Mouse (Mus musculus) stomach, embryonic 15.5 days (tissue): ENCODE data around the gene Stab2. TPM values are rescaled to one million over a fixed set of nuclear protein-coding genes. Genes with fewer than 3 reads are reported as not detected.
A peak's percentile ranks its signal among the peaks of the same experiment; 100 is the strongest.

Experiments used
- ATAC-seq: fragments of 200-750 bp; cut with Nextera tagmentation; 2 replicates; pipeline ENCODE4 v1.8.0; 2017; ENCODE audit warnings: low read depth, moderate number of reproducible peaks, moderate TSS enrichment; ENCODE audit not compliant: insufficient read depth, low FRiP score
- H3K27ac ChIP-seq: fragments of 300-500 bp; sonication (generic); 2 replicates; pipeline ENCODE4 v1.5.1; 2015; ENCODE audit warnings: mild to moderate bottlenecking, inconsistent platforms
- H3K27me3 ChIP-seq: fragments of 300-500 bp; sonication (generic); replicated peaks from 2 replicates; pipeline ENCODE4 v1.6.1; 2015; ENCODE audit warnings: inconsistent platforms
- H3K36me3 ChIP-seq: fragments of 300-500 bp; sonication (generic); 2 replicates; pipeline ENCODE4 v1.6.1; 2015; ENCODE audit warnings: inconsistent platforms
- H3K4me1 ChIP-seq: fragments of 300-500 bp; sonication (generic); 2 replicates; pipeline ENCODE4 v1.6.1; 2015; ENCODE audit warnings: inconsistent platforms
- H3K4me2 ChIP-seq: fragments of 300-500 bp; sonication (generic); 2 replicates; pipeline ENCODE4 v1.6.1; 2015; ENCODE audit warnings: mild to moderate bottlenecking, inconsistent platforms
- H3K4me3 ChIP-seq: fragments of 300-500 bp; sonication (generic); replicated peaks from 2 replicates; pipeline ENCODE4 v1.5.1; 2015; ENCODE audit warnings: inconsistent platforms
- H3K9ac ChIP-seq: fragments of 300-500 bp; sonication (generic); 2 replicates; pipeline ENCODE4 v1.6.1; 2015; ENCODE audit warnings: inconsistent platforms
- H3K9me3 ChIP-seq: fragments of 300-500 bp; sonication (generic); 2 replicates; pipeline ENCODE4 v1.6.1; 2016; ENCODE audit warnings: inconsistent platforms
- WGBS: fragments of 180-500 bp; shearing (Covaris S2); methylation state at CpG from one replicate; pipeline ENCODE4 v1.1.7; 2015; 5-methylcytosine and 5-hydroxymethylcytosine counted together
- polyA plus RNA-seq: library from polyadenylated mRNA; unstranded; fragments of >200 nt; fragmentation: Nextera tagmentation; extraction: Ambion mirVana; gene quantifications from 2 replicates; pipeline ENCODE4 v1.2.1, GENCODE M21; 2015

Stab2 gene
- polyA plus RNA-seq, 1 experiment from 2014 or later, result 5.0 TPM

DNA sequence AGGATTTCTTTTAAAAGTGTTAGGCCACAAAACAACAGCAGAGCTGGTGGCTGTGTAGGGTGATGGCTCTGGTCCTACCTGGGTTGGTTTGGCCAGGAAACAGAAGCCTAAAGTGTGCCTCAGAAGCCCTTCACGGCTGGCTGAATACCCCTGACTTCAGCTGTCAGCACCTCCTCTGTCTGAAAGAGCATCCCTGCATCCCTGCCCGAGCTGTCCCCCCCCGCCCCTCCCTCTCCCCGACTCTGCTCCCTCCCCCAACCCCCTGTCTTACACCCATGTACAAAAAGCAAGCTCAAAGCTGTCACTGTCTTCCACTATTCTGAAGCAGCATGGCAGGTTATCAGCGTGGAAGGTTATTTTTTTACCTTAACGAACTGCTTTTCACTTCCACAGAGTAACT, 73.4 kb downstream of the Stab2 start:
- Histone ChIP-seq H3K4me3 (no peak overlapping the region), H3K27me3 (no peaks in the 10 kb centered on the region), H3K4me2 (no peak overlapping the region), H3K36me3 (no peaks in the 10 kb centered on the region), H3K9me3 (no peaks in the 10 kb centered on the region), H3K27ac (no peak overlapping the region), H3K4me1 (0 out of 2 replicates have a peak, but pooled peaks cover 5% of the 10 kb centered on the region), H3K9ac (no peak overlapping the region)
- no peak for ATAC-seq
- WGBS, result 44% methylated on average over 6 of the region's 6 CpGs

DNA sequence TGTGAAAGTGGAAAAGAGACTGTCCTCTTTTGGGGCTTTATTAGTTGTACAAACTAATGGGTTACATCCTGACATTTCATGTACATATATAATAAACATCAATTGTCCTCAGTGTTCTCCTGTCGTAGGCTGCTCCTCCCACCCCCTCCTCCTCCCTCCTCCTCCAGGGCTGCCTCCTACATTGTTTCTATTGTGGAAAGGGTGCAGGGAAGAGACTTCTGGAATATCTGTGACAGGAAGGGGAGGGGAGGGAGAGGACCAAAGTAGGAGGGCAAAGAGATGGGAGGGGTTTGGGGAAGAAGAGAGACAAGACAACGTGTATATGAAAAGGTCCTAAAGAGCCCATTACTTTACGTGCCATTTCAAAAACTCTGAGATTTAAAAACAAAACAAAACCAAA, 73.9 kb downstream of the Stab2 start:
- Histone ChIP-seq H3K36me3 (no peaks in the 10 kb centered on the region), H3K27ac (no peak overlapping the region), H3K4me3 (no peak overlapping the region), H3K27me3 (no peaks in the 10 kb centered on the region), H3K4me1 (0 out of 2 replicates have a peak, but pooled peaks cover 5% of the 10 kb centered on the region), H3K4me2 (no peak overlapping the region), H3K9me3 (no peaks in the 10 kb centered on the region), H3K9ac (no peak overlapping the region)
- WGBS, result 35% methylated on average over 3 of the region's 3 CpGs
- ATAC-seq, result no peak

DNA sequence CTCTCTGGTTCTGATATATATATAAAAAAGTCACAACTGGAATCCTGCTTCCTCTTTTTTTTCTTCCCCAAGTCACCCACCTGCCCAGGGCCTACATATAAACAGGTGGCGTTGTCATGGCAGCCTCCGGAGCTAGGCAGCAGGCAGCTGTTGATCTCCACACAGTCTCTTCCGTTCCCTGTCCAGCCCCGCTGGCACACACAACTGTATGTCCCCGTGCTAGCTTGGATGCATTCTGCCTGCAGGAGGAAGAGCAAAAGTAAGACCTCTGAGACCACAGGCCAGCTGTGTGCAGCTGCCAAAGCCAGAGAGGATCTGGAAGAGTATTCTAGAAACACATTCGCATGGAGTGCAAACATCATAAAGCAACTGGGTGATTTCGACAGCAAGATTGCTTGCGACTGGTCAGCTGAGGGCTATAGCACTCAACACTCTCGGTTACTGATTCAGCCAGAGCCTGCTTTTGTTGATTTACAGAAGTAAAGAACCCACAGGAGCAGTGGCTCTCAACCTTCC, 74.6 kb downstream of the Stab2 start:
- H3K4me1 ChIP-seq, result 0 out of 2 replicates have a peak, but pooled peaks cover 5% of the 10 kb centered on the region
- no peak overlapping the region for H3K4me3 ChIP-seq
- peak; percentile 65 for ATAC-seq
- no peak overlapping the region for H3K4me2 ChIP-seq
- no peaks in the 10 kb centered on the region for H3K36me3 ChIP-seq
- no peaks in the 10 kb centered on the region for H3K27me3 ChIP-seq
- 44% methylated on average over 9 of the region's 9 CpGs for WGBS
- H3K9me3 ChIP-seq, result no peaks in the 10 kb centered on the region
- no peak overlapping the region for H3K27ac ChIP-seq
- H3K9ac ChIP-seq, result no peak overlapping the region

DNA sequence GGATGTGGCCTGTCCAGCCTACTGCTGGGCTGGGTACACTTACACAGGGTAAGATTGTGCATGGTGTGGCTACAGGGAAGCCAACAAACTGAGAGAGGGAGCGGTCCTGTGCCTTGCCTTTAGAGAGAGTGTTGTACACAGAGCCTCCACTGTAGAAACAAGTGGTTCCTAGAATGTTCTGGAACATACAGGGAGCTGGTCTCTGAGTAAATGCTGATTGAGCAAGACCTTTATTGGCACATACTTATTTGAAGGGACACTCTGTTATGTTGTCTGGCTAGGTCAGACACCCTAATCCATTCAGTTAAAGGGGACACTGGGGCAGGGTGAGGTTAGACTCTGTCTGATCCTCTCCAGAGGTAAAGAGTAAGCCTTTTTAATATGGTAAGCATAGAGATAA, 84.2 kb downstream of the Stab2 start:
- no peak overlapping the region for H3K27ac ChIP-seq
- no peak overlapping the region for H3K4me2 ChIP-seq
- ATAC-seq, result no peak
- H3K36me3 ChIP-seq, result no peaks in the 10 kb centered on the region
- H3K4me1 ChIP-seq, result no peaks in the 10 kb centered on the region
- 77% methylated on average over 1 of the region's 1 CpGs for WGBS
- no peaks in the 10 kb centered on the region for H3K27me3 ChIP-seq
- H3K9ac ChIP-seq, result no peak overlapping the region
- no peak overlapping the region for H3K4me3 ChIP-seq
- H3K9me3 ChIP-seq, result no peaks in the 10 kb centered on the region

DNA sequence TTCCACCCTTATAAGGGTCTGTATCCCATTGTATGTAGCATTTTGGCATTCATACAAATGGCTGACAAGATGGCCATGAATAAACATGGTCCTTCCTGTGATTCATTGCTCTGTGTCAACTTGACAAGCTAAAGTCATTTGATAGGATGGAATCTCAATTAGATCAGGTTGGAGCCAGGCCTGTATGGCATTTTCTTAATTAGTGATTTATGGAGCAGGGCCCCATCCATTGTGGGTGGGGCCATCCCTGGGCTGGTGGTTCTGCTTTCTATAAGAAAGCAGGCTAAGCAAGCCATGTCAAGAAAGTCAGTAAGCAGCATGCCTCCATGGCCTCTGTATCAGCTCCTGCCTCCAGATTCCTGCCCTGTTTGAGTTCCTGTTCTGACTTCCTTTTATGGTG, 92.2 kb downstream of the Stab2 start:
- H3K4me3 ChIP-seq, result no peak overlapping the region
- H3K27ac ChIP-seq, result no peak overlapping the region
- H3K9ac ChIP-seq, result no peak overlapping the region
- no peaks in the 10 kb centered on the region for H3K27me3 ChIP-seq
- no peak overlapping the region for H3K4me2 ChIP-seq
- ATAC-seq, result no peak
- H3K36me3 ChIP-seq, result no peaks in the 10 kb centered on the region
- H3K9me3 ChIP-seq, result no peaks in the 10 kb centered on the region
- H3K4me1 ChIP-seq, result no peaks in the 10 kb centered on the region

DNA sequence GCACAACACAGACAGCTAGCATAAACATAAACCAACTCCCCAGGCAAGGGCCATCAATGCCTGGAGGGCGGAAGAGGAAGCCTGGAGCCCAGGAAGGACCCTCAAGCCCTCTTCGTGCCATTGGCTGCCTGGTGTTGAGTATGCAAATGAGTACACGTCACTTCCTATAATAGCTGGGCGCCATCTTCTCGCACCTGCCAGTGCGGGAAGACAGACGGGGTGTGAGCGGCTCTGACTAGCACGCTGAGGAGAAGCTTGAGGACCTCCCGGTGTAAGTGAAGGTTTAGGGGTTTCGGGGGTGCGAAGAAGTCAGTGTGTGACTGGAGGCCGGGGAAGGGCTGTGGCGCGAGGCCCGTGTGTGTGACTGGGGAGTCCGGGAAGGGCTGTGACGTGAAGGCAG, 99.3 kb downstream of the Stab2 start:
- Histone ChIP-seq H3K4me2 (no peak overlapping the region), H3K36me3 (no peaks in the 10 kb centered on the region), H3K9ac (no peak overlapping the region), H3K27me3 (no peaks in the 10 kb centered on the region), H3K27ac (no peak overlapping the region), H3K9me3 (no peaks in the 10 kb centered on the region), H3K4me1 (no peaks in the 10 kb centered on the region), H3K4me3 (no peak overlapping the region)
- ATAC-seq, result no peak
- 94% methylated on average over 18 of the region's 18 CpGs for WGBS

DNA sequence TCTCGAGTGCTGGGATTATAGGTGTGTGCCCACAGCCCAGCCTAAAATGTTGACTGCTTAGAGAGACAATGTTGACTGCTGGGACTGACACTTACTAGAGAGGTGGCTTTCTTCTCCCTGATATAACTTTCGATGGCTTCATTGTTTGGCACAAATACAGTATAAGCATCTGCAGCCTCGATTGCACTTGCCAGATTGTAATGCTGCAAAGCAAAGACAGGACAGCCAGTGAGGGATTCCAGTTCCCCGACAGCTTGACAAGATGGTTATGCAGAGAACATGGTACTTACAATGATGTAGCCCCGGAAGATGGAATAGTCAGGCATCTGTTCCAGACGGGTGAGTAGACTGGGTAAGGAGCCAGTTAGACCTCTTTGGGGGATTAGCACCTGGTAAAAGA, 100.8 kb downstream of the Stab2 start:
- 64% methylated on average over 6 of the region's 6 CpGs for WGBS
- no peak for ATAC-seq
- no peaks in the 10 kb centered on the region for H3K36me3 ChIP-seq
- H3K27ac ChIP-seq, result no peak overlapping the region
- H3K9me3 ChIP-seq, result no peaks in the 10 kb centered on the region
- H3K9ac ChIP-seq, result no peak overlapping the region
- H3K4me3 ChIP-seq, result no peak overlapping the region
- no peaks in the 10 kb centered on the region for H3K27me3 ChIP-seq
- H3K4me2 ChIP-seq, result no peak overlapping the region
- no peaks in the 10 kb centered on the region for H3K4me1 ChIP-seq

DNA sequence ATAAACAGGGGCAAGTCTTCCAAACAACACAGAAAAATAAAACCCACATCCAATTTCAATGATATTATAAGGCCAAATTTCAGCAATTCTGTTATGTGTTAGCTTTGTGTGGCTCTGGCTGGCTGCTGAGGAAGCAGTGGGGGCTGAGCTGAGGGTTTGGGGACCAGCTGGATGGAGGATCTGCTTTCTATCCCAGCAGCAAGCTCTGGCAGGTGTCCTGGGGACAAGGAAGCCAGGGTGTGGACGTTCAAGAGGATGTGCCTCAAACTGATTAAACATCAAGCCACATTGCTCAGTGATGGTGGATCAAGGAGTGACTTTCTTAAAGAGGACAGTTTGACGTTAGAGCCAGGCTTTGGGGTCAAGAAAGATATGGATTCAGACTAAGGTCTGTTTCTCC, 112.3 kb downstream of the Stab2 start:
- no peak for ATAC-seq
- 48% methylated on average over 2 of the region's 2 CpGs for WGBS
- Histone ChIP-seq H3K27ac (no peak overlapping the region), H3K9ac (no peak overlapping the region), H3K4me1 (no peaks in the 10 kb centered on the region), H3K4me3 (no peak overlapping the region), H3K27me3 (no peaks in the 10 kb centered on the region), H3K36me3 (no peaks in the 10 kb centered on the region), H3K9me3 (no peaks in the 10 kb centered on the region), H3K4me2 (no peak overlapping the region)

DNA sequence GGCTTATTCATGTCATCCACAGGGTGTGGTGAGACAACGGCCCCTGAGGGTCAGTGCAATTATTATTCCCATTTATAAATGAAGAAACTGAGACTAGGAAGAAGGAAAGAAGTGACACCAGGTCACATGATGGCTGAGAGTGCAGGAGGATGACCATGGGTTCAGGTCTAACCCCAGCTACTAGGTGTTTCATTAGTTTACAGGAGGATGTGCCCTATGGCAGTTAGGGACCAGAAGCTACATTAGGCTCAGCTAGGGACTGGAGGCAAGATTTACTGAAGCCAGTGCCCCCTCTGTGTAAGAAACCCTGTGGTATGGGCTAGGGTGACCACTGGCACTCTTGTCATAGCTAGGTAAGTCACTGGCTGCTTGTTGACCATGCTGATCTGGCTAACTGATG, 116.8 kb downstream of the Stab2 start:
- 97% methylated on average over 1 of the region's 1 CpGs for WGBS

DNA sequence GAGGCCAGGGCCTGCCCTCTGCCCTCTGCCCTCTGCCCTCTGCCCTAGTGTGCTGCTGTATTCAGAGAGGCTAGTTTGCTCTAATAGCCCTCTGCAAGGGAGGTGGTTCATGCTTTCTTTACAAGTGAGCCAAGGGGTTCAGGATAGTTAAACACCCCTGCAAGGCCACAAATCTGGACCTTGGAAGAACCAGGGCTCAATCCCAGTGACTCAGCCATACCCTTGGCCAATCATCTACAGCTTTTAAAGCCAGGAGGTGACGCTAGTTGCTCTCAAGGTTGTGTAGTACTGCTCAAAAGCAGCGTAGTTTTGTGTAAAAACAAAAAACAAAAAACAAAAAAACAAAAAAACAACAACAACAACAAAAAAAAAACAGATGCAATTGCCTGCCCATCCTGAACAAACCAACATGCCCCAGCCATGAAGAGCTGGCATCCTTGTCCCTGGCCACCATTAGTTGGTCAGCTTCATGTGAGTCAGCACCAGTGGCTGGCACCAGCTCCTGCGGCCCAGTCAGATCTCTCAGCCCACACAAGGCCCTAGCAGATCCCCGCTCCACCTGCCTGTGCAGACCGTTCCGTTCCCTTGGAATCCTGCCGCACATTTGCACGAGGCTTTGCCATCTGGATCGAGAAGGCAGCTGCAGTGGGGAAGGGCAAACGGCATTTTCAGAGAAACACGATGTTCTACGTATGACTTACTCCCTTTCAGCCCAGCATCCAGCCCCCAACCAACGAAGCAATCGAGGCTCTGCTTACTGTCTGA, 117.5 kb downstream of the Stab2 start:
- Histone ChIP-seq H3K27ac (no peak overlapping the region), H3K27me3 (no peaks in the 10 kb centered on the region), H3K4me2 (no peak overlapping the region), H3K9me3 (no peaks in the 10 kb centered on the region), H3K9ac (no peak overlapping the region), H3K4me3 (no peak overlapping the region), H3K36me3 (no peaks in the 10 kb centered on the region), H3K4me1 (no peaks in the 10 kb centered on the region)
- 86% methylated on average over 14 of the region's 14 CpGs for WGBS
- no peak for ATAC-seq

More for the DNA sequence above, 116.8 kb downstream of the Stab2 start:
- H3K9ac ChIP-seq, result no peak overlapping the region
- H3K27me3 ChIP-seq, result no peaks in the 10 kb centered on the region
- H3K36me3 ChIP-seq, result no peaks in the 10 kb centered on the region
- no peak for ATAC-seq
- no peak overlapping the region for H3K4me2 ChIP-seq
- no peak overlapping the region for H3K4me3 ChIP-seq
- no peaks in the 10 kb centered on the region for H3K4me1 ChIP-seq
- H3K9me3 ChIP-seq, result no peaks in the 10 kb centered on the region
- no peak overlapping the region for H3K27ac ChIP-seq

DNA sequence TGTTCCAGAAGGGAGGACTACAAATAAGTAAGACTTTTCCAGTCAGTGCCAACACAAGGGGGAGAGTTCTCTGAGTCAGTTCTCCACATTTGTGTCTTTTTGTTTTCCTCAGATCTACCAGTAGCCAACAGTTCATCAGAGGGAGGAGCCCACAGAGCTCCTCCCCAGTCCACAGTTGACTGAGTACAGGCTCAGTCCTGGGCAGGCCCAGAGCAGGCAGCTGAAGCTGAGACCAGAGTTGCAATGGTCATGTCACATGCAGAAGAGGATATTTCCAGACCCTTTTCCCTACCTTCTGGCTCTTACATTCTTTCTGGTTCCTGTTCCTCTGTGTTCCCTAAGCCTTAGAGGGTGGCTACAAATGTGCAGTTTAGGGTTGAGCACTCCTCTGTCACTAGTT, 118.4 kb downstream of the Stab2 start:
- Histone ChIP-seq H3K4me2 (no peak overlapping the region), H3K4me1 (no peaks in the 10 kb centered on the region), H3K27me3 (no peaks in the 10 kb centered on the region), H3K27ac (no peak overlapping the region), H3K9ac (no peak overlapping the region), H3K36me3 (no peaks in the 10 kb centered on the region), H3K9me3 (no peaks in the 10 kb centered on the region), H3K4me3 (no peak overlapping the region)
- no peak for ATAC-seq

DNA sequence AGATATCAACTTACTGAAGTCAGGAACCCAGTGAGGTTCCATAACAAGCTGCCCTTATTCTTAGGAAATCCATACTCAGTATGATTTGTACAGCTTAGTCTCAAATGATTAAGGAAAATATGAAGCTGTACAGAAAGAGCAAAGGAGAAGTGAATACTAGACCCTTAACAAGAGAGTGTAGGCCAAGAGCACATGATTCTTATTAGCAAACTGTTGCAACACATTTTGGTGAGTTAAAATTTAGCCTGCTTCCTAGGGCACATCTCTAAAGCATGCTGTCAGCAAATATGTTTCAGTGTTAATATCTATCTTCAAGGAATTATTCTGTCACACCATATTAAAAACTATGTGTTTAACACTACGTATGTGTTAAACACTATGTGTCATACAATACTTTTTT, 121.4 kb downstream of the Stab2 start:
- Histone ChIP-seq H3K4me2 (no peak overlapping the region), H3K9ac (no peak overlapping the region), H3K9me3 (no peaks in the 10 kb centered on the region), H3K36me3 (no peaks in the 10 kb centered on the region), H3K4me1 (no peaks in the 10 kb centered on the region), H3K27me3 (no peaks in the 10 kb centered on the region), H3K27ac (no peak overlapping the region), H3K4me3 (no peak overlapping the region)
- 92% methylated on average over 1 of the region's 1 CpGs for WGBS
- no peak for ATAC-seq

DNA sequence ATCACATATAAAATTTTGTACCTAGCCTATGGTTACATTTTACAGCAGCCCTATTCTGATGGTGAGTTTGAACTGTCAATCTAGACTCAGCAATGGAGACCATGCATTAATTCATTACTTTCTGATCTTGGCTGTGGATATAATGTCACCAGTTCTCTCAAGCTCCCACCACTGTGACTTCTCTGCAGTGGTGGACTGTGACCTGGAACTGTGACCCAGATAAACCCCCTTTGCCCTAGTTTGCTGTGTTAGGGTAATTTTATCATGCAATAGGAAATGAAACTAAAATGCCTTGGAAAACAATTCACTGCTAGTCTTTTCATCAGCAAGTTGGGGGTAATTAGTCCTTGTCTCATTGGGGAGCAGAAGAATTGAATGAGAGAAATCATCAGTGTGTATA, 126.4 kb downstream of the Stab2 start:
- no peak overlapping the region for H3K4me3 ChIP-seq
- no peaks in the 10 kb centered on the region for H3K4me1 ChIP-seq
- no peak overlapping the region for H3K9ac ChIP-seq
- H3K4me2 ChIP-seq, result no peak overlapping the region
- H3K9me3 ChIP-seq, result no peaks in the 10 kb centered on the region
- H3K36me3 ChIP-seq, result no peaks in the 10 kb centered on the region
- H3K27me3 ChIP-seq, result no peaks in the 10 kb centered on the region
- no peak for ATAC-seq
- H3K27ac ChIP-seq, result no peak overlapping the region
